Mouse (Mus musculus): ENCODE data around the gene Capzb.

Gene Capzb

GRCm38 (mm10) chr4:139340835-139341234, 148.1 kb downstream of the Capzb start:
- no peak for ATAC-seq (ENCODE audit: insufficient number of reproducible peaks, low FRiP score, low TSS enrichment)

All from cerebellum, adult (tissue).